Mouse (Mus musculus): ENCODE measurements around the gene Tpmt.

GRCm38 (mm10) chr13:47040061-47040460 lies 4.5 kb downstream of the Tpmt start:
- no peak for TF ChIP-seq POLR2A (IDR thresholded peaks at IDR 0.05; ENCODE audit: low read depth, low read length)
- TF ChIP-seq CTCF (IDR thresholded peaks at IDR 0.05; ENCODE audit: borderline replicate concordance, insufficient read depth, low read length), result no peak
